Mouse (Mus musculus) neural tube, embryonic 12.5 days (tissue): Measurements from ENCODE around the gene Plek2. TPM values are rescaled to one million over a fixed set of nuclear protein-coding genes. Genes with fewer than 3 reads are reported as not detected.
A peak's percentile ranks its signal among the peaks of the same experiment; 100 is the strongest.
"Not testable (repeated sequence)": the region's sequence is repeated elsewhere in the genome, so short reads cannot be mapped to it uniquely, and the experiment has no call there.

ENCODE experiments used
- ATAC-seq: fragments of 200-750 bp; cut with Nextera tagmentation; 2 replicates; pipeline ENCODE4 v1.8.0; 2017; ENCODE audit warnings: low read depth, mild to moderate bottlenecking, moderate TSS enrichment, moderate library complexity; ENCODE audit not compliant: low FRiP score
- H3K27ac ChIP-seq: fragments of 300-500 bp; sonication (generic); 2 replicates; pipeline ENCODE4 v1.5.1; 2016
- H3K27me3 ChIP-seq: fragments of 300-500 bp; sonication (generic); replicated peaks from 2 replicates; pipeline ENCODE4 v1.6.1; 2016; ENCODE audit warnings: mild to moderate bottlenecking
- H3K36me3 ChIP-seq: fragments of 300-500 bp; sonication (generic); 2 replicates; pipeline ENCODE4 v1.6.1; 2016; ENCODE audit warnings: mild to moderate bottlenecking
- H3K4me1 ChIP-seq: fragments of 300-500 bp; sonication (generic); 2 replicates; pipeline ENCODE4 v1.6.1; 2016
- H3K4me2 ChIP-seq: fragments of 300-500 bp; sonication (generic); replicated peaks from 2 replicates; pipeline ENCODE4 v1.6.1; 2016; ENCODE audit warnings: mild to moderate bottlenecking
- H3K4me3 ChIP-seq: fragments of 300-500 bp; sonication (generic); 2 replicates; pipeline ENCODE4 v1.5.1; 2016
- H3K9ac ChIP-seq: fragments of 300-500 bp; sonication (generic); 2 replicates; pipeline ENCODE4 v1.6.1; 2016; ENCODE audit warnings: mild to moderate bottlenecking
- H3K9me3 ChIP-seq: fragments of 300-500 bp; sonication (generic); 2 replicates; pipeline ENCODE4 v1.6.1; 2016; ENCODE audit warnings: mild to moderate bottlenecking
- WGBS: fragments of 180-500 bp; shearing (Covaris S2); methylation state at CpG from one replicate; pipeline ENCODE4 v1.1.7; 2016; 5-methylcytosine and 5-hydroxymethylcytosine counted together
- polyA plus RNA-seq: library from polyadenylated mRNA; unstranded; fragments of >200 nt; fragmentation: Nextera tagmentation; extraction: Ambion mirVana; gene quantifications from 2 replicates; pipeline ENCODE4 v1.2.1, GENCODE M21; 2016

Plek2 gene
- polyA plus RNA-seq, 1 experiment from 2014 or later, result 2.2 TPM

DNA sequence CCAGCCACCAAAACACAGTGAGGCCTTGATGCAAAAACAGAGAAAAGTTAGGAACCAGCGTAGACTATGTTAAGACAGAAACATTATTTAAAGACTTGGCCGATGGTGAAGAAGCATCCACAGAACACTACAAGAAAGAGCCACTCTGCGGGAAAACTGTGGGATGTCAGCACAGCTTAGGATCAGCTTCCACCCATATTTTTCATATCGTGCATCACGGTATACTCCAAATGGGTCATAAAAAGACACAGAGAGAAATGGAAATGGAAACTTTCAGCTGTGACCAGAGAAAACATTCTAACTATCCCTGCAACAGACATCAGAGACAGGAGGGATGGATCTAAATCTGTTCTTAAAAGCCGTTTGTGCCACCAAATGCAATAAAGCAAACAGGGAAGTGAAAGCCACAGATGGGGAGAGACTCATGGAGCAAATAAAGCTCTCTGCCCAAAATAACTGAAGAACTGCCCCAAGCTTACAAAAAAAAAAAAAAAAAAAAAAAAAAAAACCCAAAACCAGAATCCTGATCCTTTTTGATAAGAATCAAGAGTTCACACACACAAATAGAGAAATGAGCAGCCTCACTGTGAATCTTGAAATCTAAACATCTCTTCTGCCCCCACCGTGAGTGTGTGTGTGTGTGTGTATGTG is 16.9 kb upstream of the Plek2 start:
- no peaks in the 10 kb centered on the region for H3K4me1 ChIP-seq
- 86% methylated on average over 7 of the region's 7 CpGs for WGBS
- no peak overlapping the region for H3K4me2 ChIP-seq
- H3K9me3 ChIP-seq, result no peaks in the 10 kb centered on the region
- no peak for ATAC-seq
- H3K9ac ChIP-seq, result no peak overlapping the region
- H3K4me3 ChIP-seq, result no peak overlapping the region
- no peaks in the 10 kb centered on the region for H3K36me3 ChIP-seq
- no peak overlapping the region for H3K27ac ChIP-seq
- no peaks in the 10 kb centered on the region for H3K27me3 ChIP-seq

GRCm38 (mm10) chr12:78922977-78923376 is 16.2 kb upstream of the Plek2 start:
- H3K9ac ChIP-seq, H3K4me3 ChIP-seq, H3K4me1 ChIP-seq, H3K36me3 ChIP-seq, ATAC-seq, H3K9me3 ChIP-seq, H3K27ac ChIP-seq, H3K4me2 ChIP-seq, H3K27me3 ChIP-seq: not testable (repeated sequence)

DNA sequence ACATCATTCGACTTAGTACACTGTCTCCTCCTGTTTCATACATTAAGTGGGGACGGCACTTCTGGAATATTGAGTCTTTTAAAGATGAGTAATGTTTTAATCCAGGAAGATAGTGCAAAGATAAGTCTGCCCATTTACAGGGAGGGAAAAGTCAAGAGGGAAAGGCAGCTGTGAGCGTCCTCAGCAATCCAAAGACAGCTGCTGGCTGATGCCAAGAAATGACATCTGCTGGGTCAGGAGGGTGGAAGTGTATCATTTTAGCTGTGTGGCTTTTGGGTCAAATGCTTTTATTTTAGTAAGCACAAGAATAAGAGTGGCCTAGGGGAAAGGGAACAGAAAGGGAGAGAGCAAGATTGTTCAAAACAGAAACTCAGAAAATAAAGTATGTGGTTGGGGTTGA is 15.3 kb upstream of the Plek2 start:
- no peak overlapping the region for H3K27ac ChIP-seq
- no peak for ATAC-seq
- no peak overlapping the region for H3K4me3 ChIP-seq
- H3K4me2 ChIP-seq, result no peak overlapping the region
- WGBS, result 78% methylated on average over 3 of the region's 3 CpGs
- no peaks in the 10 kb centered on the region for H3K27me3 ChIP-seq
- no peaks in the 10 kb centered on the region for H3K4me1 ChIP-seq
- no peaks in the 10 kb centered on the region for H3K9me3 ChIP-seq
- H3K36me3 ChIP-seq, result no peaks in the 10 kb centered on the region
- H3K9ac ChIP-seq, result no peak overlapping the region

GRCm38 (mm10) chr12:78921421-78921820 is 14.7 kb upstream of the Plek2 start:
- Histone ChIP-seq H3K4me3 (no peak overlapping the region), H3K36me3 (no peaks in the 10 kb centered on the region), H3K4me2 (no peak overlapping the region), H3K9me3 (no peaks in the 10 kb centered on the region), H3K27me3 (no peaks in the 10 kb centered on the region), H3K27ac (no peak overlapping the region), H3K4me1 (no peaks in the 10 kb centered on the region), H3K9ac (no peak overlapping the region)
- 75% methylated on average over 4 of the region's 4 CpGs for WGBS
- ATAC-seq, result no peak

DNA sequence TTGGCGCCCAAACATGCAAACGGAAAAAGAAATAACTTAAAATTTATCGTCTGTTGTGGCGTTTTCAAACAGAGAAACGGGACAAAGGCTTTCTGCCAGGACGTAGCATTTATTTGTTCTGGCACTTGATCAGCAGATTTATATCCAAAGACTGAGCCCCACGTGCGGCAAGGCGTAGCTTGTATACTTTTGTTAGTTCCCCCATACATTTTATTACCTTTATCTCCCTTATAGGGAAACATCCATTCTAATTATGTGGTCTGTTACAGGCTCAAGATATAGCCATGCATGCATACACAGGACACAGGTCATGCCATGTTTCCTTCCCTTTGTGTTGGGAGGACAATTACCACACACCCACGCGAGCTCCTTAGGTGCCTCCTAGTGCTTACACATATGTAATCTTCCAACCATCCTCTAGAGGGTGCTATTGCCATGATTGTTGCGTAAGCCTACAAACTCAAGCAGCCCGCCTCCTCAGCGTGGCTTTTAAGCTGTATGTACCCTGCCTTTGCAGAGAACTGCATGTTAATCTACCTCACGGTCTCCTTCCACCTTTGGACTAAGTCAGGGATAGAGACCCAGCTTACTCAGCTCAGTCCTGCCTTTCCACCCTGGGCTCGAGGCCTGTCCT is 12.4 kb upstream of the Plek2 start:
- H3K4me2 ChIP-seq, result peak overlapping the region; percentile 38; the same call in 1 of the 2 replicates
- no peak overlapping the region for H3K27ac ChIP-seq
- WGBS, result 34% methylated on average over 16 of the region's 16 CpGs
- H3K4me3 ChIP-seq, result no peak overlapping the region
- H3K4me1 ChIP-seq, result no peaks in the 10 kb centered on the region
- H3K9ac ChIP-seq, result no peak overlapping the region
- H3K9me3 ChIP-seq, result no peaks in the 10 kb centered on the region
- no peaks in the 10 kb centered on the region for H3K36me3 ChIP-seq
- no peaks in the 10 kb centered on the region for H3K27me3 ChIP-seq
- ATAC-seq, result peak; percentile 76

DNA sequence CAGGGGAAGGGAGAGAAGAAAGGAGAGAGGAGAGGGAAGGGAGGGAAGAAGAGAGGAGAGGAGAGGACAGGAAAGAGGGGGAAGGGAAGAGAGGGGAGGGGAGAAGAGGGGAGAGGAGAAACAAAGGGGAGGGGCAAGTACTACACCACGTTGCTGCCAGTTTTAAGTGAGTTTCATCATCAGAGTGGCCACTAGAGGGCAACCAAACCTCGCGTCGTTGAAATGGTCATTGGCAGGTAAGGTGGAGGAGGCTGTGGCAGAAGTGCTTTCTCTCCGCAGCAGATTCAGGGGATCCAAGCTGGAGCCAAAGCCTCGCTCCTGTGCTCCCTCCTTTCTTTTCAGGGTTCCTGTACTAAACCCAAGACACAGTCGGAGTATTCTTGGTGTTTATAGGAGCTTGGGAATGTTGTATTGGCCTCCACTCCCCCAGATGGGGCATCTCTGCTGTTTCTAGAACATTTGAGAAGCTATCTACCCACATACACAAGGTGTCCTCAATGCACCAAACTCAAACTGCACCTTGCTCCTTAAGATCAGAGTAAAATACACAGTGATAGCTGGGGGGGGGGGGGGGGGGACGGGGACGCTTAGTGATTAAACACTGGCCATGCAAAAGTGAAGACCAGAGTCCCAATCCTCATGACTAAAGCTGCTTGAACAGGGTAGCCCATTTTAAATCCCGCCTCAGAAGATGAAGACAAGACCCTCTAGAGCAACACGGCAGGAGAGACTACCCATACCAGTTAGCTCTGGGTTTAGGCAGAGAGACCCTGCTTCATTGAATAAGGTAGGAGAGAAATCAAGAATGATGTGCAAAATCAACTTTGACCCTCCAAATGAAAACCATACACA is 11.7 kb upstream of the Plek2 start:
- Histone ChIP-seq H3K27me3 (peaks cover 3% of the 10 kb centered on the region), H3K27ac (no peak overlapping the region), H3K36me3 (no peaks in the 10 kb centered on the region), H3K4me1 (no peaks in the 10 kb centered on the region), H3K4me3 (no peak overlapping the region), H3K9me3 (no peaks in the 10 kb centered on the region), H3K9ac (no peak overlapping the region), H3K4me2 (peak overlapping the region; percentile 38)
- peak; percentile 59 for ATAC-seq
- 13% methylated on average over 11 of the region's 11 CpGs for WGBS

- ATAC-seq, result no peak
- Histone ChIP-seq H3K9ac (no peak overlapping the region), H3K4me3 (no peak overlapping the region), H3K27ac (no peak overlapping the region), H3K27me3 (peaks cover 22% of the 10 kb centered on the region), H3K9me3 (no peaks in the 10 kb centered on the region), H3K36me3 (no peaks in the 10 kb centered on the region), H3K4me1 (peaks cover 9% of the 10 kb centered on the region; the same call in 1 of the 2 replicates), H3K4me2 (no peak overlapping the region)
- 76% methylated on average over 3 of the region's 3 CpGs for WGBS
These were observed 9.5 kb upstream of the Plek2 start for GRCm38 (mm10) chr12:78916278-78916677.

GRCm38 (mm10) chr12:78915561-78915960 is 8.8 kb upstream of the Plek2 start:
- Histone ChIP-seq H3K4me2 (no peak overlapping the region), H3K4me1 (peaks cover 9% of the 10 kb centered on the region; the same call in 1 of the 2 replicates), H3K27me3 (peaks cover 29% of the 10 kb centered on the region), H3K36me3 (no peaks in the 10 kb centered on the region), H3K27ac (no peak overlapping the region), H3K9ac (no peak overlapping the region), H3K4me3 (no peak overlapping the region), H3K9me3 (no peaks in the 10 kb centered on the region)
- no peak for ATAC-seq
- WGBS, result 85% methylated on average over 3 of the region's 3 CpGs

DNA sequence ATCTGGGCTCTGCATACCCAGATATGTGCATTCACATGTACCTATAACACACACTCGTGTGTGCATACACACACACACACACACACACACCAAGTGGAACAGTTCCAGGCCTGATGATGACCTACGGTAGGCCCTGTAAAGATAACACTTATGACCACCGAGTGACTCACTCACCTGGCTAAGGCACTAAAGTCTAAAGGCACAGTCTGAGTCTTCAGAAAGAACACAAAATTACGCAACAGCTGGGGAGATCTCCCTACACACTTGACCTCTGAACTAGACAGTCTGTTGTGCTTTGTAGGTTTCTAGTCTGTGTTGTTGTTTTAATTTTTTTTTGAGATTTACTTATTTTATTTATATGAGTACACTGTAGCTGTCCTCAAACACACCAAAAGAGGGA is 7.7 kb upstream of the Plek2 start:
- no peaks in the 10 kb centered on the region for H3K36me3 ChIP-seq
- no peak overlapping the region for H3K27ac ChIP-seq
- peaks cover 34% of the 10 kb centered on the region for H3K27me3 ChIP-seq
- no peak overlapping the region for H3K4me2 ChIP-seq
- peaks cover 9% of the 10 kb centered on the region; the same call in 1 of the 2 replicates for H3K4me1 ChIP-seq
- no peak for ATAC-seq
- no peak overlapping the region for H3K4me3 ChIP-seq
- no peaks in the 10 kb centered on the region for H3K9me3 ChIP-seq
- no peak overlapping the region for H3K9ac ChIP-seq
- WGBS, result 88% methylated on average over 4 of the region's 4 CpGs

GRCm38 (mm10) chr12:78911707-78912417 is 5.1 kb upstream of the Plek2 start:
- H3K9me3 ChIP-seq, result no peaks in the 10 kb centered on the region
- peak overlapping the region; percentile 26; the same call in 1 of the 2 replicates for H3K9ac ChIP-seq
- H3K27me3 ChIP-seq, result peaks cover 54% of the 10 kb centered on the region
- peak overlapping the region; percentile 20 for H3K4me3 ChIP-seq
- no peaks in the 10 kb centered on the region for H3K36me3 ChIP-seq
- no peak for ATAC-seq
- 1% methylated on average over 37 of the region's 37 CpGs for WGBS
- peaks cover 11% of the 10 kb centered on the region for H3K4me1 ChIP-seq
- H3K27ac ChIP-seq, result no peak overlapping the region
- peak overlapping the region; percentile 60 for H3K4me2 ChIP-seq

DNA sequence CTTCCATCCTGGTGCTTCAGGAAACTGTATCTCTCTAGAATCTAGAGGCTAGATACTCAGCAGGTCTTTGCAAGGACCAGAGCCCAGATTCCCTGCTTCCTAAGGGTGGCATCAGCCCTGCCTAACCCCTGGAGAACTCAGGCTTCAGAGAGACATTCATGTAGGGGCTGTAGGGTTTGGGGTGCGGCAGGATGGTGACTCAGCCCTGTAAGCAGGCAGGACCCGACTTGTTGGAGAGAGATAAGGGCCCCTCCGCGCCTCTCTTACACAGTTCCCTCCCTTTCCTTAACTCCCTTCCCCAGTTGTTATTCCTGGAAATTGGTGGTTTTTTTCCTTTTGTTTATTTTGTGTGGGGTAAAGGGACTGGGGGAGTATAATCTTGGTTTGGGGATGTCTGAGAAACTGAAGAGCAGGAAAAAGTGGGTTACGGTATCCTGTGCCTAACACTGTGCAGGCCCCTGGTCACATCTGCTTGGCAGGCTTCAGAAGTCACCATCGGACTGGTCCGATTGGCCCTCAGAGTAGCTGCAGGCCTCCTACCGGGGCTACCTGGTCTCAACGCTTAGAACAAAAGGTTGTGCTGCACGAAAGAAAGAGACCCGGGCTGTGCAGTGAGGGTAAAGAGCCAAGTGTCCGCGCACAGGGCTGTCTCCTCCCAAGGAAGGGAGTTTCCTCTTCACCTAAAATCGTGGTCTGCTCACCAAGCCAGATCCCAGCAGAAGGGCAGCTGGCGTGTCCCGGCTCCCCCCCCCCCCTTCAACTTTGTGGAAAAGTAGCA is 4.1 kb upstream of the Plek2 start:
- Histone ChIP-seq H3K27me3 (peaks cover 60% of the 10 kb centered on the region), H3K4me1 (peaks cover 14% of the 10 kb centered on the region), H3K4me2 (peak overlapping the region; percentile 60), H3K27ac (no peak overlapping the region), H3K9ac (no peak overlapping the region), H3K4me3 (peak overlapping the region; percentile 20; the same call in 1 of the 2 replicates), H3K9me3 (no peaks in the 10 kb centered on the region), H3K36me3 (no peaks in the 10 kb centered on the region)
- 14% methylated on average over 16 of the region's 16 CpGs for WGBS
- no peak for ATAC-seq
